Comparison of ENCODE assay signal across 29 mouse cellular contexts in genomic region chr7:81286456-81286855, GRCm38 (mm10). TPM values are rescaled to one million over a fixed set of nuclear protein-coding genes. Genes with fewer than 3 reads are reported as not detected.
DNase-seq lines count a peak whose midpoint lies in the region; ATAC-seq and TF ChIP-seq lines count a peak whose summit lies in the region.
"Had no signal": no experiment of that assay in that cellular context is flagged by ENCODE, and none has a peak within 500 bp of the region (broad histone marks: within the 10 kb centered on the region; RNA-seq: fewer than 3 reads in every experiment).

No protein-coding gene starts in this region.

- H3K9ac ChIP-seq in heart, embryonic 12.5 days: no peak overlapping the region
- H3K9ac ChIP-seq in stomach, postnatal 0 days (ENCODE audit: low read length): no peak overlapping the region
- H3K9ac ChIP-seq in midbrain, embryonic 16.5 days (ENCODE audit: low read depth, low read length): no peak overlapping the region
- H3K9ac ChIP-seq: embryonic facial prominence, embryonic 13.5 days; forebrain, postnatal 0 days; heart, embryonic 13.5 days; hindbrain, embryonic 15.5 days; intestine, embryonic 15.5 days had no signal

- WGBS in heart, embryonic 12.5 days: 47% methylated on average over 7 of the region's 7 CpGs
- WGBS in stomach, postnatal 0 days: 51% methylated on average over 7 of the region's 7 CpGs
- 30% methylated on average over 7 of the region's 7 CpGs for WGBS in midbrain, embryonic 16.5 days

- peak; percentile 54 for DNase-seq in heart, adult 11 months
- peak; percentile 17 for DNase-seq in retina, embryonic 14.5 days (ENCODE audit: low spot score)
- DNase-seq in retina, postnatal 1 day: no peak
- peak; percentile 74 for DNase-seq in R1 (ENCODE audit: low read depth, low spot score)
- no peak for DNase-seq in stomach, postnatal 0 days (ENCODE audit: low spot score)
- DNase-seq in embryo, embryonic 10.5 days (ENCODE audit: low spot score): no peak
- DNase-seq: adrenal gland, postnatal 36 days; B cell, adult 2 months; cerebellum, adult 11 months; cerebellum, adult 2 months; cerebellum, adult 9-11 months; cerebellum, postnatal 25 days; forebrain, postnatal 0 days; gastrocnemius, adult 2 months; gastrocnemius, postnatal 14 days; heart, adult 18-20 months had no signal

- H3K4me3 ChIP-seq in heart, embryonic 12.5 days: no peak overlapping the region
- H3K4me3 ChIP-seq in stomach, postnatal 0 days (ENCODE audit: low read depth, low read length): no peak overlapping the region
- H3K4me3 ChIP-seq in midbrain, embryonic 16.5 days (ENCODE audit: low read depth, low read length): no peak overlapping the region
- H3K4me3 ChIP-seq: embryonic facial prominence, embryonic 10.5 days; embryonic facial prominence, embryonic 13.5 days; erythroblast, embryonic 14.5 days; gastrocnemius, adult 2 months; heart, embryonic 13.5 days; hindbrain, embryonic 15.5 days; intestine, embryonic 15.5 days had no signal

- H3K36me3 ChIP-seq in heart, embryonic 12.5 days: no peaks in the 10 kb centered on the region
- no peaks in the 10 kb centered on the region for H3K36me3 ChIP-seq in stomach, postnatal 0 days (ENCODE audit: control insufficient read depth, insufficient read depth, low read length)
- H3K36me3 ChIP-seq in midbrain, embryonic 16.5 days (ENCODE audit: control insufficient read depth, insufficient read depth, low read length): no peaks in the 10 kb centered on the region
- H3K36me3 ChIP-seq: embryonic facial prominence, embryonic 10.5 days; embryonic facial prominence, embryonic 13.5 days; G1E; heart, embryonic 13.5 days; hindbrain, embryonic 15.5 days; intestine, embryonic 15.5 days had no signal

- H3K4me1 ChIP-seq in heart, embryonic 12.5 days (replicated peaks): peaks cover 10% of the 10 kb centered on the region
- H3K4me1 ChIP-seq in stomach, postnatal 0 days (replicated peaks; ENCODE audit: control insufficient read depth, insufficient read depth): no peaks in the 10 kb centered on the region
- no peaks in the 10 kb centered on the region for H3K4me1 ChIP-seq in midbrain, embryonic 16.5 days (ENCODE audit: control insufficient read depth, insufficient read depth, low read length)
- H3K4me1 ChIP-seq: embryonic facial prominence, embryonic 13.5 days; hindbrain, embryonic 15.5 days; intestine, embryonic 15.5 days had no signal

- H3K27me3 ChIP-seq in heart, embryonic 12.5 days (replicated peaks): no peaks in the 10 kb centered on the region
- H3K27me3 ChIP-seq in stomach, postnatal 0 days (ENCODE audit: control insufficient read depth, insufficient read depth, low read length): no peaks in the 10 kb centered on the region
- H3K27me3 ChIP-seq in midbrain, embryonic 16.5 days (ENCODE audit: control insufficient read depth, insufficient read depth, low read depth, low read length): no peaks in the 10 kb centered on the region
- H3K27me3 ChIP-seq: CH12.LX; embryonic facial prominence, embryonic 13.5 days; heart, embryonic 13.5 days; hindbrain, embryonic 15.5 days; intestine, embryonic 15.5 days; Patski had no signal

- H3K4me2 ChIP-seq in heart, embryonic 12.5 days: no peak overlapping the region
- H3K4me2 ChIP-seq in stomach, postnatal 0 days (replicated peaks; ENCODE audit: low read depth): no peak overlapping the region
- H3K4me2 ChIP-seq in midbrain, embryonic 16.5 days (ENCODE audit: low read length): no peak overlapping the region
- H3K4me2 ChIP-seq: embryonic facial prominence, embryonic 13.5 days; heart, embryonic 13.5 days; hindbrain, embryonic 15.5 days; intestine, embryonic 15.5 days had no signal

- H3K27ac ChIP-seq in heart, embryonic 12.5 days (ENCODE audit: poor library complexity, severe bottlenecking): no peak overlapping the region
- H3K27ac ChIP-seq in stomach, postnatal 0 days (replicated peaks): no peak overlapping the region
- H3K27ac ChIP-seq in midbrain, embryonic 16.5 days (ENCODE audit: low read length): no peak overlapping the region
- H3K27ac ChIP-seq: embryonic facial prominence, embryonic 10.5 days; embryonic facial prominence, embryonic 13.5 days; gastrocnemius, adult 2 months; heart, embryonic 13.5 days; hindbrain, embryonic 15.5 days; intestine, embryonic 15.5 days had no signal

- no peak for ATAC-seq in heart, embryonic 12.5 days (ENCODE audit: insufficient number of reproducible peaks, low FRiP score)
- peak; percentile 45; the same call in 1 of the 2 replicates for ATAC-seq in stomach, postnatal 0 days (ENCODE audit: low FRiP score, low TSS enrichment)
- no peak for ATAC-seq in midbrain, embryonic 16.5 days
- ATAC-seq: activated CD4-positive, CD25-positive, alpha-beta regulatory T cell, adult 4 months; forebrain, embryonic 14.5 days; forebrain, postnatal 0 days; Patski had no signal

- no peaks in the 10 kb centered on the region for H3K9me3 ChIP-seq in heart, embryonic 12.5 days (replicated peaks)
- H3K9me3 ChIP-seq in stomach, postnatal 0 days (ENCODE audit: control insufficient read depth, low read length): no peaks in the 10 kb centered on the region
- no peaks in the 10 kb centered on the region for H3K9me3 ChIP-seq in midbrain, embryonic 16.5 days (replicated peaks; ENCODE audit: control insufficient read depth, low read length, poor library complexity, severe bottlenecking)
- H3K9me3 ChIP-seq: embryonic facial prominence, embryonic 10.5 days; embryonic facial prominence, embryonic 13.5 days; G1E; heart, embryonic 13.5 days; hindbrain, embryonic 15.5 days; intestine, embryonic 15.5 days had no signal

- TF ChIP-seq CTCF in stomach, postnatal 0 days (IDR thresholded peaks at IDR 0.05; ENCODE audit: low read depth): no peak

- TF ChIP-seq EP300 in stomach, postnatal 0 days (optimal IDR thresholded peaks at IDR 0.05): no peak

RNA-seq across cellular contexts. Expression of gene Rps17, which starts 58.6 kb away (rescaled TPM):
- 862 and 873 TPM in 2 replicates for polyA plus RNA-seq in heart, embryonic 12.5 days (2016; fragmentation: Nextera tagmentation; extraction: Ambion mirVana)
- 1,024 and 1,034 TPM in 2 replicates for polyA plus RNA-seq in stomach, postnatal 0 days (2015; fragmentation: Nextera tagmentation; extraction: Ambion mirVana)
- polyA plus RNA-seq in midbrain, embryonic 16.5 days (2015; fragmentation: Nextera tagmentation; extraction: Ambion mirVana): 594 and 636 TPM in 2 replicates

Comparison
In these comparisons a context has a peak if more than half of its experiments do, and no peak if none do; other contexts are left out.
1. DNase-seq: peak in heart, adult 11 months (single experiment), retina, embryonic 14.5 days (single experiment) and R1 (single experiment); none in retina, postnatal 1 day (single experiment), stomach, postnatal 0 days (single experiment) and embryo, embryonic 10.5 days (single experiment).